Mouse (Mus musculus): Measurements from ENCODE around the gene Nsun2. TPM values are rescaled to one million over a fixed set of nuclear protein-coding genes. Genes with fewer than 3 reads are reported as not detected.

Gene Nsun2
- 10 to 100 TPM; 49.5 to 50.7 TPM for total RNA-seq (2021)
- long read RNA-seq, experiment 1, full-length matches to known transcripts, result 101 of 122 reads
- long read RNA-seq, experiment 1, partial matches to known transcripts, result 3 of 122 reads
- long read RNA-seq, experiment 1, other reads (novel, unspliced or antisense), result 18 of 122 reads
- long read RNA-seq, experiment 2, full-length matches to known transcripts, result 129 of 146 reads
- long read RNA-seq, experiment 2, partial matches to known transcripts, result 5 of 146 reads
- long read RNA-seq, experiment 2, other reads (novel, unspliced or antisense), result 12 of 146 reads

DNA sequence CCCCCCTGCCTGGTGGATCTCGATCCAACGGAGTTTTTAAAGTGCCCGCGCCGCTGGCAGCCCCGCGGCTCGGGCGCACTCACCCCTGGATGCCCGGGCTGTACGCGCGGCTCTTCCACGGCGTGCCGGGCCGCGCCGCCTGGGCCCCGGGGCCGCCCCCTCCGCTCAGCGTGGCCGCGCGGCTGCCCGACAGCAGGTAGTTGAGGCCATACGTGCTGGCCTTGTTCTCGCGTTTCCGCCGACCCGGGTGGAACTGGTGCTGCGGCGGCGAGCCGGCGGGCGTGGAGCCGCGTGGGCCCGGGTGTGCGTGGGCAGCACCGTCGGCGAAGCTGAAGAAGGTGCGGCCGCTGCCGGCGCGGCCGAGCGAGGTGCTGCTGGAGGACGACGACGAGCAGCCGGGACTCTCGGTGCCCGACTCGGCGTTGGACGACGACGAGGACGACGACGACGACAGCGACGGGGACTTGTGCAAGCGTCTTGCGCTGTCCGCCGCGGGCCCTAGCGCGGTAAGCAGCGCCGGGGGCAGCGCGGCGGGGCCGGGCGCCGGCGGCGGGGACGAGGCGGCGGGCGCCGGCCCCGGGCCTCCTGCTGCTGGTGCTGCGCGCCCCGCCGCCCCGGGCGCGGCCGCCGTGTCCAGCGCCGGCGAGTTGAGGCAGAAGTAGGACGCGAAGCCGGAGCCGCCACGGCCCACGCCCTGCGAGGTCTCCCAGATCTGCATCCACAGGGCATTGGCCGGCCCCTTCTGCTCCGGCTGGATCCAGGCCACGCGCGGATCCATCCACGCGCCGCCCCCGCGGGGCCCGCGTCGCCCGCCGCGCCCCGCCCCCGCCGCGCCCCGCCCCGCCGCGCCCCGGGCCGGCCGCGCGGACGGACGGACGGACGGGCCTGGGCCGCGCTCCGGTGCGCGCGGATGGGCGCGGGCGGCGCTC lies at the start of gene Nsun2:
TSS of gene Nsun2 (plus strand) at position 342 of the 929 bp plus-strand sequence.
- peak; percentile 46 to 71 for DNase-seq (ENCODE audit: low spot score in 2 of 2)

- DNase-seq (ENCODE audit: low spot score in 2 of 2), result no peak
Observed at GRCm38 (mm10) chr13:69485326-69485725, 48.2 kb upstream of the Nsun2 start.

GRCm38 (mm10) chr13:69485833-69486232 lies 47.7 kb upstream of the Nsun2 start:
- no peak for DNase-seq (ENCODE audit: low spot score in 2 of 2)

DNA sequence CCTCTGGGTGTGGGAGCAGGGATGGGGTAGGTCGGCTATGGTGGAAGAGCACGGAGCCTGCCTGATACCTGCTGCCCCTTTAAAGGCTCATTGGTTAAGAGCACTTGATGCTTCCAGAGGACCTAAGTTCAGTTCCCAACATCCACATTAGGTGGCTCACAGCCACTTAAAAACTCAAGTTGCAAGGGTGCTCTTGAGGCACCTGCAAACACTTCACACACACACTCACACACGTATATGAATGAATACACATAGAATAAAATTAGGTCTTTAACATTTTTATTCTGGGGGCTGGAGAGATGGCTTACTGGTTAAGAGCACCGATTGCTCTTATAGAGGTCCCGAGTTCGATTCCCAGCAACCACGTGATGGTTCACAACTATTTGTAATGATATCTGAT lies 46.4 kb upstream of the Nsun2 start:
- no peak for DNase-seq (ENCODE audit: low spot score in 2 of 2)

DNA sequence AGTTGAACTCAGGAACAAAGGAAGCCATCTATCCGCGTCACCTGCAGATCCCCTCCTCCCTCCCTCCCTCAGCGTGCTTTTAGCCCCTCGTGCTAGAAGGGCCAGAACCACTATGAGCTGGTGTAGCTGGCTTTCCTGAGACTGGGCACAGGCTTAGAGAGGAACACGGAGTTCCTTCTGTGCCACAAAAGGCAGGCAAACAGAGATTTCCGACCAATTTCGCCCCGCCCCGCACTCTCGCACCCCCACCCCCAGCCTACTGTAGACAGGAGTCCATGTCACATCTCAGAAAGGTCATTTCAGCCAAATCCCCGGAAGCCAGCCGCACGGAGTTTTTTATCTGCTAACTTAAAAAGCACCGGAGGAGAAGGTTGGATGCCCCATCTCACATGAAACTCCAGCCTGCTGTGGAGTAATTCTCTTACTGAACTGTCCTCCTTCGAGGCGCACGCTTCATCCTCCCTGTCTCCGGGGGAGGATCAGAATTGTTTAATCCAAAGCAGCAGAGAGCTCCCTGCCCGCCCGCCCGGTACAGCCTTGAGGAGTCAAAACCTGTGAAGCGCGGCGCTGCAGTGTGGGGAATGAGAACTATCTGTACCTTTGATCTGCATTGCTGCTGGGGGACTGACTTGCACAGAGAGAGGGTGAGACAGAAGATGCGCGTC lies 45.8 kb upstream of the Nsun2 start:
- DNase-seq (ENCODE audit: low spot score in 2 of 2), result no peak

DNA sequence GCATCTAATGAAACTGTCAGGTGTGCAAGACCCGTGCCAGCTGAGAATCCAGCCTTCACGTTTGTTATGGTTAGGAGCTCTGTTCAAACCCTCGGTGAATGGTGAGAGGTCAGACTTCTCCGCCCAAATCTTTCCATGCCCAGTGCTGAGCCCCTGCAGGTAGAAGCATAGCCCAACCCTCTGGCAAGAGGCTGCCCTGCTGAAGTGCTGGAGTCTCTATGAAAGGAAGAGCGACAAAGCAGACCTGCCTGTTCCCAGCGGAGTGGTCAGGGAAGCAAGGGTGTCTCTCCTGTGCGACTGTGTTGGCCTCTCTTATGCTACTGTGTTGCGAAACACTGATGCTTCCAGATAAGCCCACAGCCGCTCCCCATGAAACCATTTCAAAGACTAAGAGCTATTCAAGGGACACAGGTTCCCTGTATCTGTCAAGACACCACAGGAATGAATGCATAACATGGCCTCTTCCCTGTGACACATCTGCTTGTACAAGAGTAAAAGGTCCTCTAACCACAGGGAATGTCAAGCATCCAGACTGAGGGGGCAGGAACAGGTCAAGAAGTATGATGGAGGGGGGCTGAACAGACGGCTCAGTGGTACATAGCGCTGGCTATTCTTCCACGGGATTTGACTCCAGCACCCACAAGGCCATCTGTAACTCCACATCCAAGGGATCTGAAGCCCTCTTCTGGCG lies 44.8 kb upstream of the Nsun2 start:
- no peak for DNase-seq (ENCODE audit: low spot score in 2 of 2)

DNA sequence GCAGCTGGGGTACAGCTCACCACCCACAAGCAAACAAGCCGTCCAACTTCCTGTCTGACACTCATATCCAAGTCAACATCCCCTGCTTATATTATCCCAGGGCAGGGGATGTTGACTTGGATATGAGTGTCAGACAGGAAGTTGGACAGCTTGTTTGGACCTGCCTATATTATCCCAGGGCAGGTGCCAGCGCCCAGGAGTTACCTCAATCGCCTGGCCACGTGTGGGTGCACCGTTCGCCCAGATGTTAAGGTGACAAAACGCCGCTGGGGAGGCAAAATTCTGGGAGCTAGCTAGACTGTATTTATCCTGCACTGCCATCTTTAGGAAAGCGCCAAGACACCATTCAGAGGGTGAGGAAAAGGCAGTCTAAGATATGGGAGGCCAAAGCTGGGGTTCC lies 43.8 kb upstream of the Nsun2 start:
- no peak for DNase-seq (ENCODE audit: low spot score in 2 of 2)

DNA sequence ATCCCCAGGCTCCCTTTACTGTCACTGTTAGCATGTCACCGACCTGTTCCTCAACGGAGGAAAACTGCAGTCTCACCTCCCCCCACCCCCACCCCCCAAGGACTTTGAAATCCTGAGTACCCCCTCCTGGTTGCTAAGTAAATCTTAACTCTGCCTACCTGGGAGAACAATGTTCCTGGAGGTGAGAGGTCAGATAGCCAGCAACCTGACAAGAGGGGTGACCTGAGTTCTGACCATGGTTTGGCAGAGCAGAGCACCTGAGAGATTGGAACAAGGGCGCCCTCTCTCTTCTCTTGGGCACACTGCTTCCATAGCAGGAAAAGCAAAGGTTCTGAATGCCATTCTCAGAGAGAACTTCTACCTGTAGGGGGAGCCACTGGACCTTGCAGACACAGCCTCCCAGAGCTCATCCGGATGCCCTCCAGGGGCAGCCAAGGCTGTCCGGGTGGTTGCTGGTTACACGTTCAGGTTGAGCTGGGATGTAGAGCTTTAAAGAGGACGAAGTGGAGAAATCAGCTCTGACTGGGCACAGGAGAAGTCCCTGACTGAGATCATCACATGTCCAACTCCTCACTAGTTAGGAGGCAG lies 40.6 kb upstream of the Nsun2 start:
- DNase-seq (ENCODE audit: low spot score in 2 of 2), result peak in 1 of 2 experiments; percentile 35

DNA sequence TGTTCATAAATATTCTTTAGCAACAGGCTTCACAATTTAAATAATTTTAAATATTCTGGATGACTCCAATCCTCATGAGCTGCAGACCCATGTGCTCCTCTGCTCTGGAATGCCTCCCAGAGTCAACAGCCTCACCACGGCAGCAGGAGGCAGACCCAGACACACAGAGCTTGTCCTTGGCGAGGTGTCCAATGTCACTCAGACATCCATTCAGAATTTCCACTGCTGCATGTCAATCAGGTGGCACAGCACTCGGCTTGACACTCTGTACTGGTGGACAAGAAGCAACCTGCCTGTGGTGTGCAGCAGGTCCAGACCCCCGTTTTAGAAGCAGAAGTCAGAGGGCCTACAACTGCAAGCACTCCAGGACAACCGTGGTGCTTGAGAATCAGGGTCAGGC lies 35.3 kb upstream of the Nsun2 start:
- no peak for DNase-seq (ENCODE audit: low spot score in 2 of 2)

DNA sequence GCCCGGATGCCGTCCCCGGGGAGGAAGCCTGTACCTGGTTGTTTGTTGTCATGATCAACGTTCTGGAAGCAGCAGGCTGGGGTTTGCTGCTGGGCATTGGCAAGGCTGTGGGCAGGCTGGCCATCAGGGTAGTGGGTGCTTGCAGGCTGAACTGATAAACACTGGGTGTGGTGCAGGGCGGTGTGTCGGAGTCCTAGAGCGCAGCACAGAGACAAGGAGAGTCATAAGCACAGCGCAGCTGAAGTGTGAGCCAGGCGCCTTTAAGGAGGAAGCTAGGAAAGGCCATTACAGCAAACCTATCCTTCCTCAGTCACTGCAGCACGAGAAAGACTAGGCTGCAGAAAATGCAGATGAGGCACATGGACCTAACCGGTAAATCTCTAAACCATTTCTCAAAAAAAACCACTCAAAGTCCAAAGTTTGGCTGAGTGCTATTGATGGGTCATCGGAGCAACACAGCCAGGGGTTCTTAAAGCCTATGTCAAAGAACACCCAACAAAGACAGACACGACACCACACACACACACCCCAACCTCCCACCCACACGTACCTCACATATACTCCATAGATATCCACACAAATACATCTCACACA lies 31.3 kb upstream of the Nsun2 start:
- DNase-seq (ENCODE audit: low spot score in 2 of 2), result no peak

GRCm38 (mm10) chr13:69502863-69503262 lies 30.7 kb upstream of the Nsun2 start:
- no peak for DNase-seq (ENCODE audit: low spot score in 2 of 2)

DNA sequence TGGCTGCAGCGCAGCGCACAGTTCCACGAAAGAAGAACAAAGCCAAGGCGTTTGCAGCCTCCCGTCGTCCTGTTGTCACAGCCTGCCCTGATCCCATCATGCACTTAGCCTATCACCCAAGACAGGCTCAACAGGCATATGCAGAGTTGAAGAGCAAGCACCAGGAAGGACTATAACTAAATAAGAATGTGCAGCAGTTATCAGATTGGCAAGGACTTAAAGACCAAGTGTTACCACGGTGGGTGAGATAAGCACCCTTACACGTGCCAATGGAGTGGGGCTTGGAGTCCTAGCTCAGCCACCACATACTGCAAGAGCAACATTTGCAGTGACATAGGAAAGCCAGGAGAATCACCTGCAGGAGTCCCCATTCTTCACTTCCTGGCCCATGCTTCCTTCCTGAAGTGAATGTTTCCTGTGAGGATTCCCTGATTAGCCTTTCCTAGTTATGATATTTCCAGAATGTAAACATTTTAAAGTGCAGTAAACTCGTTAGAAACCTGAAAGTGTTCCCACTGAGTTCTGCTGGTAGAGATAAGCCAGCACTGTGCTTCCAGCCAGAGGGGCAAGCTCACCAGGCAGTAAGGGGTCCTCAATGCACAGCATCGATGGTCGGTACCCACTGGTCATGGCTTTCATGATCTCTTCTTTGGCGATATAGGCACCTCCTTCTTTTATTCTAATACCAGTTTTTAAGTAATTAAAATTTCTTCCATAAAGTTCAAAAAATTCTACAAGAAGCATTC lies 27.0 kb upstream of the Nsun2 start:
- DNase-seq (ENCODE audit: low spot score in 2 of 2), result no peak

DNA sequence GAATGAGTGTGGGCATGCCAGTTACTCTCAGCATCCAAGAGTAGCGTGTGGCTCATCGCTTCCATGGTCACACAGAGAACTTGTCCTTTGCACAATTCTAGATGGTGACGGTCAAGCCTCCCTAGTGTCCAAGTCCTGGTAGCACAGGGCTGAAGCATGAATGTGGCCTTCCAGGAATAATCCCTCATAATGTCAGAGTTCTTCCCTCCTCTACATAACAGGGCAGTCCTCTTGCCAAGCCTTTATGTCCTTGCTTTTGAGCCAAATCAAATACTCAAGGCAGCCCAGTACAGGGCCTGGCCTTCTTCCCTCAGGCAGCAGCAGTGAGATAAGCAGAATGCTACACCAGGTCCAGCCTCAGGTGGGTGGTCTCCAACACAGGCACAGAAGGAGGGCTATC lies 25.9 kb upstream of the Nsun2 start:
- no peak for DNase-seq (ENCODE audit: low spot score in 2 of 2)

- DNase-seq (ENCODE audit: low spot score in 2 of 2), result no peak
Observed at GRCm38 (mm10) chr13:69509391-69510244, 23.9 kb upstream of the Nsun2 start.

GRCm38 (mm10) chr13:69515091-69515490 lies 18.5 kb upstream of the Nsun2 start:
- no peak for DNase-seq (ENCODE audit: low spot score in 2 of 2)

DNA sequence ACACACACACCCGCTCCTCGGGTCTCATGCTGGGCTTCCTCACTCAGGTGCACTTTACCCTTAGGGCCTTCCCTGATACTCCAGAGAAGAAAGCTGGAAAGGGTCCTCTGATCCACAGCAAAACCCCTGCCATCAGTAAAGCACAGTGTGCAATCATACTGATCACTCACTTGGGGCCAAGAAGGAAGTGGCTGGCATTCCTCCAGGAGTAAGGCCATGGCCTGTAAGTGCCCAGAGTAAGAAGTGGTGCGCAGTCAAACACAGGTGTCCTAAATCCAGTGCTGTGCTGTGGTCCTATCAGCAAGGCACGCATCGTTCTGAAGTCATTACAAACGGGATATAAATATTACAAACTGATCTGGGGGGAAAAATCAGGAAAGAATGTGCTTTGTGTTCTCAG lies 16.1 kb upstream of the Nsun2 start:
- no peak for DNase-seq (ENCODE audit: low spot score in 2 of 2)

DNA sequence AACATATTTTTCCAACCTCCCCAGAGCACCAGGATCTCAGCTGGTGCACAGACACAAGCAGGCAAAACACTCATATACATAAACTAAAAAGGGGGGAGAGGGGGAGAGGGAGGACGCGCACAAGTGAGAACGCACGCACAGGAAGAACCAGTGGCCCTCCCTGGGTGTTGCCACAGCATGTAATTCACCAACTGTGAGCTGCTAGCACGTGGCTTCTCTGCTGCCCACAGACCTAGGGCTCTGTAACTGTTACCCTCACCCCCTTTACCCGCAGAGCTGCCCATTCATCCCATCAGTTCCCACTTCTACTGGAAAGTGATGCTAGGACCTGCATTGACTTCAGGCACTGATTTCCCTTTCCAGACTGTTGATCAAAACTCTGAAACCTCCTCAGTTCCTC lies 14.4 kb upstream of the Nsun2 start:
- no peak for DNase-seq (ENCODE audit: low spot score in 2 of 2)

DNA sequence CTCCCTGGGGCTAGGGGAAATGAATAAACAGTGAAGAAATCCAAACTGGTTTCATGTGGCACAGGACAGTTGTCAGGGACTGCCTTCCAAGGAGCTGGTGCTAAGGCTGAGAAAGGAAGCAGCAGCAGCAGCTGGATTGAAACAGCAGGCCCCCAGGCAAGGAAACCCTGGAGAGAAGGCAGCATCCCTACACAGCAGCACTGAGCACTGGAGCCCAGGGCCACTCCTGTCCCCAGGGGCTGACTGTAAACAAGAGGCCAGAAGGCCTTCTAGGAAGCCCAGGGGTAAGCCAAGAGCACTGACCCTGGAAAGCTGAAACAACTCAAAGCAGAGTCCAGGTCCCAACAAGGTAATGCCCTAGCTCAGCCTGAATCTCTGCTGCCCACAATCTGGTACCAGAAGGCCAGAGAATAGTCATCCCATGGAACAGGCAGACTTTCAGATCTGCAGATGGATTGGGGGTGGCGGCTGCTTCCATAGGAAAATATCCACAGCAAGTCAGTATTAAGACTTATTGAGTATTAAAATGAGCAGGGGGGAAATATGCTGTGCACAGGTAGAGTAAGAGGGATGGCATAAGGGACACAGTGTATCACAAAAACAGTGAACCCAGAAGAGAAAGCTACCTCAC lies 11.3 kb upstream of the Nsun2 start:
- no peak for DNase-seq (ENCODE audit: low spot score in 2 of 2)

All from gastrocnemius, postnatal 4 days (tissue).